Mouse (Mus musculus) kidney, adult 2 months (tissue): ENCODE results near the gene Lpp.

Experiments
- CTCF ChIP-seq: fragments of 200-500 bp; conservative IDR thresholded peaks from 2 replicates; pipeline ENCODE4 v1.5.1; 2011; ENCODE audit warnings: low read depth, mild to moderate bottlenecking, control low read depth, low read length, moderate library complexity, mixed read lengths; ENCODE audit not compliant: insufficient read depth, insufficient read length
- POLR2A ChIP-seq: fragments of 200-500 bp; IDR thresholded peaks from one replicate; pipeline ENCODE4 v1.6.1; 2011; ENCODE audit warnings: low read depth, low read length, control low read depth

GRCm38 (mm10) chr16:24445473-24445872, 52.2 kb downstream of the Lpp start:
- TF ChIP-seq CTCF (no peak), POLR2A (no peak)
